Mouse (Mus musculus) cerebellum, adult 2 months (tissue): ENCODE data around the gene Wfdc1. TPM values are rescaled to one million over a fixed set of nuclear protein-coding genes. Genes with fewer than 3 reads are reported as not detected.

ENCODE experiments used
- DNase-seq, 2 experiments: peaks; one replicate each; pipeline ENCODE4 v3.0.0; 2021
- H3K27ac ChIP-seq: fragments of 200-500 bp; 2 replicates; pipeline ENCODE4 v1.5.1; 2012; ENCODE audit warnings: low read length, control low read depth, inconsistent platforms; ENCODE audit not compliant: insufficient read depth
- H3K27me3 ChIP-seq: fragments of 200-500 bp; 2 replicates; pipeline ENCODE4 v1.6.1; 2012; ENCODE audit warnings: inconsistent platforms, mild to moderate bottlenecking, low read length, moderate library complexity; ENCODE audit not compliant: control insufficient read depth, insufficient read depth
- H3K4me1 ChIP-seq: fragments of 200-500 bp; 2 replicates; pipeline ENCODE4 v1.6.1; 2011; ENCODE audit warnings: low read length; ENCODE audit not compliant: control insufficient read depth, insufficient read depth
- H3K4me3 ChIP-seq: fragments of 200-500 bp; replicated peaks from 2 replicates; pipeline ENCODE3; 2011; ENCODE audit warnings: mild to moderate bottlenecking, low read depth, low read length, control low read depth; ENCODE audit not compliant: insufficient read depth
- CTCF ChIP-seq: fragments of 200-500 bp; IDR thresholded peaks from 2 replicates; pipeline ENCODE4 v1.5.1; 2011; ENCODE audit warnings: low read depth, mild to moderate bottlenecking, control low read depth, low read length, moderate library complexity, borderline replicate concordance; ENCODE audit not compliant: insufficient read depth
- POLR2A ChIP-seq: fragments of 200-500 bp; IDR thresholded peaks from 2 replicates; pipeline ENCODE4 v1.6.1; 2011; ENCODE audit warnings: low read length, control low read depth, borderline replicate concordance; ENCODE audit not compliant: insufficient read depth
- WGBS: fragments of 180-500 bp; shearing (Covaris S2); methylation state at CpG from one replicate; pipeline ENCODE4 v1.1.7; 2018; 5-methylcytosine and 5-hydroxymethylcytosine counted together
- polyA plus RNA-seq: library from polyadenylated mRNA; depleted of rRNA; stranded (reverse); fragments of >200 nt; gene quantifications from 2 replicates; pipeline ENCODE4 v1.2.3, GENCODE M21; 2012

The Wfdc1 gene
- polyA plus RNA-seq, 1 experiment, result 19.3 TPM

DNA sequence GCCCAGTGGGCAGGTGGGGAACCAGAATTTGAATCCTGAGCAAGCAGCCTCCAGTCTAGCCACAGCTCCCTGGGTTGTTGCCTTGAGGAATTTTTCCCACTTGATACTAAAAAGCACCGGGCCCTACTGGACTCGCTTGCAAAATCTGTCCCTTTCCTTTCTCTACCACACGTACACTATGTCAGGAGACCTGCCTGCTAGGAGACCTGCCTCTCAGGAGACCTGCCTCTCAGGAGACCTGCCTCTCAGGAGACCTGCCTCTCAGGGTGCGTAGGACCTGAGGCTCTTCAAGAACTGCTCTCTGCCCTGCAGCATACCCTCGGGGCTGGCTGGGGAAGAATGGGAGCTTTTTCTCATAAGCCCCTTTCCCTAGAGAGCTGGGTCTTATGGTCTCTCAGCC is 47.3 kb downstream of the Wfdc1 start:
- 84% methylated on average over 5 of the region's 5 CpGs for WGBS
- H3K4me3 ChIP-seq, result no peak overlapping the region
- no peak overlapping the region for H3K27ac ChIP-seq
- TF ChIP-seq CTCF, result no peak
- no peak for TF ChIP-seq POLR2A
- no peaks in the 10 kb centered on the region for H3K4me1 ChIP-seq
- no peak for DNase-seq
- H3K27me3 ChIP-seq, result no peaks in the 10 kb centered on the region

DNA sequence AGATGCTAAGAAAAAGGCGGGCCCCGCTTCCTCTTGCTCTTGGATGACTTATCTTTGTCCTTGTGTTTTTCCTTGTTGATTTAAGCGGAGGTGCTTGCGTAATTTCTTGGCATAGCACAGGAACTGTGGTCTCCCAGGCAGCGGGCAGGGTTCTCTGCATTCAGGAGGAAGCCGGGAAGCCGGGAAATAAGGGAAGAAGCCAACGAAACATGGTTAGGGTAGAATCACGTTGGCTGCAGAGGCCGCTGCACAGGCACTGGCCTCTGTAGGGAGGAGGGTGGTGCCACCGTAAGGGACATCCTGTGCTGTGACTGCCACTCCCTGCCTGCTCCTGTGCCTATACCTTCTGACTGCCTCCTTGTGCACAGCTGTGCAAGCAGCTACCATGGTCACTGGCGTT is 49.1 kb downstream of the Wfdc1 start:
- Histone ChIP-seq H3K4me1 (no peaks in the 10 kb centered on the region), H3K27me3 (no peaks in the 10 kb centered on the region), H3K4me3 (no peak overlapping the region), H3K27ac (no peak overlapping the region)
- no peak for TF ChIP-seq CTCF
- no peak for TF ChIP-seq POLR2A
- 61% methylated on average over 12 of the region's 12 CpGs for WGBS
- no peak for DNase-seq

GRCm38 (mm10) chr8:119716730-119717299 is 50.6 kb downstream of the Wfdc1 start:
- TF ChIP-seq POLR2A, result no peak
- no peaks in the 10 kb centered on the region for H3K4me1 ChIP-seq
- H3K27me3 ChIP-seq, result no peaks in the 10 kb centered on the region
- DNase-seq, result no peak
- no peak overlapping the region for H3K4me3 ChIP-seq
- no peak overlapping the region for H3K27ac ChIP-seq

DNA sequence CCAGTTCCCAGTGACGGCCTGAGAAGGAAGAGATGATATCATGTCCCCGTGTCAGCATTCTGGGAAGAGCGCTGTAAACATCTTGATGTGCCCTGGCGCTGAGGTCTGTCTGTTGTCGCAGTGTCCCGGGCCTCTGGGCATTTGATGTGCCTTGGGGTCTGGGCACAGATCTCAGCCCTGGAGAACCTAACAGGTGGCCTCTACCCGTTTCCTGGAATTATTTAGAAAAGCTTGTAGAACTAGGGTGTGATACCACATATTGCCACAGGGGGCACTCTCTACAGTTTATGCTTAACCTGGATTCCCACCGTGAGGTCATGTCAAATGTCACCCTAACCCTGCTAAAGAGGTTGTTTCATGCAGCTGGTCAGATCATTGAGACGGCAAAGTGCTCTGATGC is 51.6 kb downstream of the Wfdc1 start:
- DNase-seq, result no peak
- H3K27me3 ChIP-seq, result no peaks in the 10 kb centered on the region
- no peaks in the 10 kb centered on the region for H3K4me1 ChIP-seq
- no peak overlapping the region for H3K4me3 ChIP-seq
- 55% methylated on average over 9 of the region's 9 CpGs for WGBS
- H3K27ac ChIP-seq, result no peak overlapping the region
- peak; percentile 42; the same call in 1 of the 2 replicates for TF ChIP-seq CTCF
- TF ChIP-seq POLR2A, result no peak

GRCm38 (mm10) chr8:119719011-119719501 is 52.9 kb downstream of the Wfdc1 start:
- no peak overlapping the region for H3K4me3 ChIP-seq
- 40% methylated on average over 12 of the region's 12 CpGs for WGBS
- no peaks in the 10 kb centered on the region for H3K27me3 ChIP-seq
- no peak overlapping the region for H3K27ac ChIP-seq
- no peaks in the 10 kb centered on the region for H3K4me1 ChIP-seq
- no peak for TF ChIP-seq CTCF
- no peak for DNase-seq

DNA sequence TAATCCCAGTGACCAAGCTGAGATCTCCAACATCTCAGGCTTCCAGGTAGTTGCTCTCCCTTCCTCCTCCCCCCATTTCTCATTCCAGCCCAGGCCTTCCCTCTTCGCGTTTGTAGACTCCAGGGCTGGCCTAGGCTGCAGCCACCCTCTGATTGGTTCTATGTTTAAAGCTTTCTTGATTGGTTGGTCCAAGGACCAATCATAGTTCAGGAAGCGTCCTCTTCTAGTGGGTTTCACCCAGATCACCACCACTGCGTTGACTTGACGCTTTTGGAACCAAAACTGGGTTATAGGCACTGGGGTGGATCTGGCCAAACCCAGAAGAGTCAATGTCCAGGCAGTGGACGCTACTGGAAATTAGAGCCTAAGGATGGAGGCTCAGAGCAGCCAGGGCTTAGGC is 56.2 kb downstream of the Wfdc1 start:
- DNase-seq, result no peak
- no peaks in the 10 kb centered on the region for H3K27me3 ChIP-seq
- no peak overlapping the region for H3K4me3 ChIP-seq
- TF ChIP-seq POLR2A (no peak), CTCF (no peak)
- no peaks in the 10 kb centered on the region for H3K4me1 ChIP-seq
- 61% methylated on average over 6 of the region's 6 CpGs for WGBS
- no peak overlapping the region for H3K27ac ChIP-seq

GRCm38 (mm10) chr8:119723676-119724075 is 57.5 kb downstream of the Wfdc1 start:
- no peak overlapping the region for H3K27ac ChIP-seq
- DNase-seq, result no peak
- no peaks in the 10 kb centered on the region for H3K27me3 ChIP-seq
- no peak overlapping the region for H3K4me3 ChIP-seq
- 72% methylated on average over 4 of the region's 4 CpGs for WGBS
- TF ChIP-seq POLR2A, result no peak
- no peak for TF ChIP-seq CTCF
- no peaks in the 10 kb centered on the region for H3K4me1 ChIP-seq

DNA sequence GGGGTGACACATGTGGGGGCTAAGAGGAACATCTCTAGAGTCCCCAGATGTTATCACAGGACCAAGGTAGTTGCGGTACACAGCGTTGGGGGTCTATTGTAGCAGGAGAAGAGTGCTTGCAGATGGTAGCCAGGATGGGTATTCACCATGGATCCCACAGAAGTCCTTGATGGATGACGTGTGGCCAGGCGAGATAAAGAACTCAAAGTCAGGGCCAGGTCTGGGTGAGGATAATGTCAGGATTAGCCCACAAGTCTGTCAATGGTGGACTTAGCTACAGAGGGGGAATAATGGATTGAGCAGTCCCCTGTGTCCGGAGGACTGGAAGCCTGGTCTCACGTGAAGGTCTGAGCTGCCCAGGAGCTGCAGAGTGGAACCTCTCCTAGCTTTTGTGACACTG is 58.4 kb downstream of the Wfdc1 start:
- Histone ChIP-seq H3K27ac (no peak overlapping the region), H3K4me1 (no peaks in the 10 kb centered on the region), H3K27me3 (no peaks in the 10 kb centered on the region), H3K4me3 (no peak overlapping the region)
- no peak for DNase-seq
- WGBS, result 82% methylated on average over 6 of the region's 6 CpGs
- TF ChIP-seq CTCF (no peak), POLR2A (no peak)
